Mouse (Mus musculus) urinary bladder, postnatal 25 days (tissue): Measurements from ENCODE around the gene Gucy1b2.

Source experiments
- DNase-seq: peaks from one replicate; pipeline ENCODE4 v3.0.0; 2022; ENCODE audit warnings: low spot score

Gene Gucy1b2

DNA sequence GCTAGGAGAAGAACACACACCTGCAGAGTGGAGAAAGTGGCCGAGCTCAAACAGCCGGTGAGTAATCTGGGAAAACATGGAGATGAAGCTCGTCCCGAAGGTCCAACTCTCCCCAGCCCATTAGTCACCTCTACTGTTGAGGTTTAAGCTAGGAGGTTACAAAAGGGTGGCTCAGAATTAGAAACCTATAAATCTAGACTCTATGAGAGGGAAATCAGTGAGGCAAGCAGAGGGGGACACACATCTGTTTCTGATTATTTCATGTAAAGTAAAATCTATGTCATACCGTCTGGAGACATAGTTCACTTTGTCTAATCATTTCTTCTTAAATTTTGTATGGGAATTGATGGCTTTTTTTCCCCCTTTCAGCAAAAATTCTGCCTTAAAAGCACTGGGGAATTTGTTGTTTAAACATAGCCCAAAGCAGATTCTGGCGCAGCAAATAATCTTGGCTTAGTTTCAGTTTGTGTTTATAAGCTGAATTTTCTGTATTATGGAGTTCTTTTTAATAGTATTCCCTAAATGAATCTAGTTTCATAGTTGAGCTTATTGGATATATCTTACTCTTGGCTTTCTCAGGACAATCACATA is 12.2 kb downstream of the Gucy1b2 start:
- no peak for DNase-seq

- DNase-seq: no peak
Observed at GRCm38 (mm10) chr14:62442971-62443370, 13.1 kb downstream of the Gucy1b2 start.

DNA sequence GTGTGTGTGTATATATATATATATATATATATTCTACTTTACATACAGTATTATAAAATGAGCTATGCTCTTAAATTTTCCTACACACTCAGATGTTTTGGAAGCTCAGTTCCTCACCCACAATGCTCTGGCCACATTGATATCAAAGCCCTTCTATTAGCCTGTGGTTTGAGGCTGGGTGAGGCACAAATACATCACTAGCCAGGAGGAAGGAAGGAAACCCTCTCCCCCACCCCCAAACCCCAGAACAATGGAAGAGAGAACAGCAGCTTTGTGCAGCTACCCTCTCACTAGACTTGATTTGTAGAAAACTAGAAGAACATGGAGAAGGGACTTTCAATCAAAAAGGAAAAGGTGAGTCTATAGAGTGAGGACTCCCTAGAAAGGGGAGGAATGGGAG is 16.1 kb downstream of the Gucy1b2 start:
- no peak for DNase-seq

DNA sequence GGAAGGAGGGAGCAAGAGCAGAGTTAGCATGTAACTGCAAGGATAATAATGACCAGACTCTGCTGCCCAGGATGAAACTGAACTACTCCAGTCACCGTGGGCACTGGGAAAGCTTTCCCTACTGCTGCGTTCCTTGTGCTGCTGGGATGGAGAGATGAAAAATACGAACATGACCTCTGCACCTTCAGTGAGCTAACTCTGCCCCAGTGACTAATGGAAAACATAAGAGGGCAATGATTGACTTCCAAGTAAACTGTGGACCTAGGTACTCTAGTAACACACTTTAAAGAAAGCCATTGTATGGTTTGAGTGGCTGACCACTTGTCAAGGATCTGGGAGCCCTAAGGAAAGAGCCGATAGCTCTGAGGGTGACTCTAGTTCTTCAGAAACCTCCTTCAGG is 17.9 kb downstream of the Gucy1b2 start:
- no peak for DNase-seq

DNA sequence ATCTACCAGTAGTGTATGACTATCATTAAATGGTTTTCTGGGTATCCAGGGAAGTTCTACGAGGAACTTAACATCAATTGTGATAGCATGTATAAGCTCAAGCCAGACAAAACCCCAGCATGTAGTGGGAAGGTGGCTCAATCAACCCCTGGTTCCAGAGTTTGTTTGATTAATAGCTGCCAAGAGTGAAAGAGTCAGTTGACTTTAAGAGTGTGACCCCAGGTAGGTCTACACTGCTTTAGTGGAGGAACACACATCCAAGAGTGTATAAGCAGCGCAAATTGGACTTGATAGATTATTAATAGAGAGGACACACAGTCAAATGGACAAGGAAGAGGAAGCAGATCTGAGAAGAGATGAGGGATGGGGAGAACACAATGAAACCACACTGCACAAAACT is 18.3 kb downstream of the Gucy1b2 start:
- no peak for DNase-seq

DNA sequence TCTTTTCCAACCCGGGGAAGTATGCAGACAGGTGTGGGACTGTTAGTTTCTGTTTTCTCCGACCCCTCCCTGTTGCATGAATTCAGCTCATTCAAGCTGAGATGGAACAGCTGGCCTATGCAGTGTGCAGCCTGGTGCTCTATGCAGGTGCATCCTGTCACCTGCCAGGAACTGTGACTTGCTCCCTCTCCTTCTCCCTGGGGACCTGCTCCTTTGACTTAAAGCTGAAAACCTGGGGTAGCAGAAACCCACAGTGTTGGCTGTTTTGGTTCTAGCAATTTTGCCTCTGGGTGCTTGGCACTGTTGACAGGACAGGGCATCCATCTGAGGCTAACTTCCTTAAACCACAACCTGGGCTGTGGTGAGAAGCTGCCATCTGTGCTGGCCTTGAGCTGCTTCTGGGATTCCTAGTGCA is 30.8 kb downstream of the Gucy1b2 start:
- DNase-seq: no peak

GRCm38 (mm10) chr14:62422265-62422664 is 33.8 kb downstream of the Gucy1b2 start:
- no peak for DNase-seq

GRCm38 (mm10) chr14:62417501-62417900 is 38.6 kb downstream of the Gucy1b2 start:
- DNase-seq: no peak

- DNase-seq: no peak
Observed at GRCm38 (mm10) chr14:62416742-62417134, 39.4 kb downstream of the Gucy1b2 start.

DNA sequence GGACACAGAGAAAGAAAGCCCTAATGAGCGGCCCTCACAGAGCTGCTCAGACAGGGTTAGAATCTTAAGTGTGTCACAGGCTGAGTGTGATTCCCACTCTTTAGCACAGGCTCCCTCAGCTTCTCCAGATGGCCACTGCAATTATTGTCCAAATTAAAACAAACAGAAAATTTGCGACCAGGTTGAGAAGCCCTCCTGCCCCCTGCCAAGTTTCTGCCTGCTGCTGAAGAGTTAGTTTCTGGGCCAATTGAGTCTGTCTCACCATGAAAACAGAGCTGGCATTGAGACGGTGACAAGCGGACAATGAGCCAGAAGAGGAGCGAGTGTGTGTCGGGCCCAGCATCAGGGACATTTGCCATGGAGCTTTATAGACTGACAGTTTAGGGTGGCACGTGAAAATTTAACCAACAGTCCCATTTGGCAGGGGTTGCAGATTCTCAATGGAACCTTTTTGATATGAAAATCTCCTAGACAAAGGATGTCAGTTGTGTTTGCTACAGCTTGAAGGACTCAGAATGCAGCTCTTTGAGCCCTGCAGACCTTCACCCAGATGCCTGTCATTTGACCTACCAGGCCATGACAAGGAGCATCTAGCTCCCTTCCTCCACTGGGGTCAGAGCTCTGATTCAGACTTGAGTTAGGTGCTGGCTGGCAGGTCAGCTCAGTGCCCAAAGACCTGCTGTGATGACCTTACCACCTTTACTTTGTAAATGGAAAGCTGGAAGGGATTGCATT is 39.9 kb downstream of the Gucy1b2 start:
- no peak for DNase-seq

DNA sequence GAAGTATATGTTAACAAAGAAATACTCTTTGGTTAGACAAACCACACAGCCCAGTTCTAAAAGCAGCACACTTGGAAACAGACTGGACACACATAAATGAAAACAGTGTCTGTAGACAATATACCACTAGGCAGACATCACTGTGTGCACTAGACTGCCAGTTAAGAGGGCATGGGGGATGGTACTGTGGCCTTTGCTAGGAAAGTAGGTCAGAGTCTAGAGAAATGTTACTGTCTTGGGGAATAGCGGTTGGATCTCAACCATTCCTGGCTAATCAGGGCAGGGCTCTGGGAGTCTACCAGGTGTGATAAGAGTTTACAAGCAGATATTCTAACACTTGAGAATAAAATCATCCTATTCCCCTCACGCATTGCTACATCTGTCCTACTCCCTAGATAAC is 60.7 kb downstream of the Gucy1b2 start:
- DNase-seq: no peak

DNA sequence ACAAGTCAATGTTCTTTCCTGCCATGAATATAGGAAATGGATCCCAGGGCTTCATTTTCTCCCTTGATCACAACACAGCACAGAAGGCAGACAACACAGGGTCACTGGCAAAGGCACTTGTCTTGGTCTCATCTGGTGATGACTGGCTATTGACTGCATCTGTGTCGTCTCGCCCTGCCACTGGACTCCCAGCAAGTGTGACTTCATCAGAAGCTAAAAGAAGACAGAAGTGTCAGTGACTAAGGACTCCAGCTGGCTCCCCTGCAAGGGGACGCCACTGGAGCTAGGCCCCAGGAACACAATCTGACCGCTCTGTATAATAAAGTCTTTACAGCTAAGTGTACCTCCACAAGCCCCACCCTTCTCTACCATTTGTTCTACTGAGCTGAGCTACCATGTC is 63.3 kb downstream of the Gucy1b2 start:
- no peak for DNase-seq

DNA sequence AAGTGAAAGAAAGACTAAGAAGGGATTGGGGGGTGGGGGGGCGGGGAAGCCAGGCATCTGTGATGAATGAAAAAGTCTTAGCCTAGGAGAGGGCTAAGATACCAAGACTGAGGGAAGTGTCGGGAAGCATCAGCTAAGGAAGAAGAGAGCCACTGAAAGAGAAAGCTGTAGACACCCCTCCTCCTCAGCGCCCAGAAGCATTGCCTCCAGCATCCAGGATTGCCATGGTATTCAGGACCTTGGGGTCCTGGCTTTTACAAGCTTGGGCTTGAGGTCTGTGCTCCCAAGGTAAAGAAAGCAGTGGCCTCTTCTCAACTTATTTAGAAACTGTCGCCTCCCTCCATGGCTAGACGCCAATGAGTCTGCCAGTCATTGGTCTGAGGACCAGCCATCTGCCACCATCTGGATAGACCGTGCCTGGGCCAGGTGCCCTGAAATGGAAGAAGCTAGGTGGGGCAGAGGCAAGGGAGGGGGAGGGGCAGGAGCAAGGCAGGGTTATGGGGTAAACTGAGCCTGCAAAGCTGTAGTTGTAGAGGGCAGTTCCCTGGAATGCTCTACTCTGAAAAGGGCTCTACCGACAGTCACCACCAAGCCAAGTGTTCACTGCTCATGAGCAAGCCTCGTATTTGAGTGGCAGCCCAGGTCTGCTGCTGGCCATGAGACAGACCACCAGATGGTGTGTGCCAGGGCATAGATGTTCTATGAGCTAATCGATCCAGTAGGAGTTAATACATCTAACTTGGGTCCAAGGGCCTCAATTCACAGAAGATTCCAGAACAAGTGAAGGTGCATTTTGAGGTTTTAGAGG is 66.2 kb downstream of the Gucy1b2 start:
- no peak for DNase-seq

DNA sequence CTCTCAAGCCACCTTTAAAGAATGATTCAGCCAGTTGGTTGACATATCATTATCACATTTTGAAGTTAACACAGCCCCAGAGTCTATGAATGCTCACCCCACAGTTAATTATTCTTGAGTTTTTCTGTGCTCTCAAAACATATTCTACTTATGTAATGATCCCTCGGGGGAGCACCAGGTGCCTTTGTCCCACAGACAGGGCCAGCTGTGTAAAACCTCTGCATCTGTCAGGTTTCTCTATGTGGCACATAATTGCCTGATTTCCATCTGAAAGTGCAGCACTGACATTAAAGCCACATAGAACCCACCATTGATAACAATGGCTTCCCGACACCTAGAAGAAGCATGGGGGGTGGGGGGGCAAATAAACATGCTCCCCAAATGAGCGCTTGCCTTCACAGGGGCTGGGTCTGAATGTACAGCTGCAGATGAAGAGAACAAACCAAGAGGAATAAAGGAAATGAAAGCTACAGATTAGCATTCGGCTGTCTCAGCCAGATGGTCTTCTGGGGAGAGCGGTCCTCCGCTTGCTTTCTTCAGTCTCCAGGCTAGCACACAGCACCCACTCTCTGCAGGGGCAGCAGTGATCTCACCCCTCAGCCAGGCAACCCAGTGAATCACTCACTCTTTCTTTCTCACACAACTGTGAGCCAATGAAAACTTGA is 66.9 kb downstream of the Gucy1b2 start:
- DNase-seq: no peak

DNA sequence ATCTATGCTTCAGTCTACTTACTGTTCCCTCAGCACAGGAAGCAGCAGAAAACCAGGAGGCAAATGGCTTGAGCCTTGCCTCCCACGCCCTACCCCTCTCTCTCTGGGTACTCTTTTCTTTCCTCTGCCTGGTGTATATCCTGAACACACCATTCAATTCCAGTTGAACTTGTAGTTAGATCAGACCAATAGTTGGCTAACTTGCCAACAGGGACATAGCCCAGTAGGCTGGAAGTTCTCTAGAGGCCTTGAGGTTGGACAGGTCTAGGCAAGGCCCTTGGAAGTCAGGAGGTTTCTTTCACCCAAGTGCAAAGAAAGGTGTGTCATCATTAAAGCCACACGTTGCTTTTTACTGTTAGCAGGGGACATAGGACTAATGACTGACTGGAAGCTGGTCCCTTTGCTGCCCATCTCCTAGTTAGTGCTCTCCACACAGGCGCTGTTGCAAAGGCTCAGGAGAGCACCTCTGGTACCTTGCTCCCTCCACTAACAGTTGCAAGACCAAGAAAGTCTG is 72.2 kb downstream of the Gucy1b2 start:
- DNase-seq: no peak

- DNase-seq: no peak
Observed at GRCm38 (mm10) chr14:62383109-62383508, 73.0 kb downstream of the Gucy1b2 start.

DNA sequence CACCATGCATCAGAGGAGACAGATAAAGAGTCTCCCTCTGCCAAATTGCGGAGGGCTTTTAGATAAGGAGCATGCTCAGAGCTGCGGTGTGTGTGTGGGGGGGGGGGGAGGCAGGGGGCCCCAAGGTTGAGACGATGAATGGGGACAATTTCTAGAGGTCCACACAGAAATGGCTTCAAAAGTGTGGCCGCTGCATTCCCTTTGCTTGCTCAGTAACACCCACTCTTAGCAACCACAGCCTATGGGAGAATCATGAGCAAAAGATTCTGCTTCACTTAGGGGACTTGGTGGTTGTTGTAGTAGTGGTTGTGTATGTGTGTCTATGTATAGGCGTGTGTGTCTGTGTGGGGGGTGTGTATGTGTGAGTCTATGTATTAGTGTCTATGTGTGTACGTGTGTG is 75.5 kb downstream of the Gucy1b2 start:
- DNase-seq: no peak

GRCm38 (mm10) chr14:62379391-62379790 is 76.7 kb downstream of the Gucy1b2 start:
- DNase-seq: no peak

- DNase-seq: no peak
Observed at GRCm38 (mm10) chr14:62376115-62376514, 80.0 kb downstream of the Gucy1b2 start.

- no peak for DNase-seq
Observed at GRCm38 (mm10) chr14:62375694-62376093, 80.4 kb downstream of the Gucy1b2 start.

GRCm38 (mm10) chr14:62374001-62374400 is 82.1 kb downstream of the Gucy1b2 start:
- DNase-seq: no peak

DNA sequence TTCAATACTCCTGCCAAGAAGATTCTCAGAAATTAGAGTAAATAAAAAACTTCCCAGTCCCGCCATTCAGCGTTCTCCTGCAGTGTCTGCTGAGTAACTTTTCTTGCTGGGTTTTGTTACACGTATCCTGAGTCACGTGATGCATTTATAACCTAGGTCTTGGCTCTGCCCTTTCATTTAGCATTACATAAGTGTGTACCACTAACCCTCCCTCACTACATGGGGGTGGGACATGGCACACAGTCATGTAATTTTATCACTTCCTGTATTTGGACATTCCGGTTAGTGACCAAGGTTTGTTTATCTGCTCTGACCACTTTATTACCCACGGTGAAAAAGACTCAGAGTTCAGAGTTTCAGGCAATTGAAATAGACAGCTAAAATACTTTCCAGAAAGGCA is 85.3 kb downstream of the Gucy1b2 start:
- peak; percentile 33 for DNase-seq
